Mouse (Mus musculus) cortical plate, adult 2 months (tissue): ENCODE measurements at regions not wholly inside any gene's neighbourhood (a gene's known extent, or its start where the extent isn't known, plus 50 kb on each side); places are given as distances from the start of the nearest gene placed in this dataset.
A peak's percentile ranks its signal among the peaks of the same experiment; 100 is the strongest.

ENCODE experiments used
- H3K27ac ChIP-seq: fragments of 200-500 bp; 2 replicates; pipeline ENCODE4 v1.5.1; 2012; ENCODE audit warnings: low read length, control low read depth, inconsistent platforms; ENCODE audit not compliant: insufficient read depth
- H3K4me1 ChIP-seq: fragments of 200-500 bp; 2 replicates; pipeline ENCODE4 v1.6.1; 2011; ENCODE audit warnings: low read length; ENCODE audit not compliant: control insufficient read depth, insufficient read depth
- H3K4me3 ChIP-seq: fragments of 200-500 bp; 2 replicates; pipeline ENCODE4 v1.5.1; 2011; ENCODE audit warnings: mild to moderate bottlenecking, low read length, control low read depth; ENCODE audit not compliant: insufficient read depth
- CTCF ChIP-seq: fragments of 200-500 bp; IDR thresholded peaks from 2 replicates; pipeline ENCODE4 v1.5.1; 2011; ENCODE audit warnings: mild to moderate bottlenecking, control low read depth, low read length; ENCODE audit not compliant: insufficient read depth; ENCODE audit errors: extremely low read depth
- POLR2A ChIP-seq: fragments of 200-500 bp; IDR thresholded peaks from 2 replicates; pipeline ENCODE4 v1.6.1; 2011; ENCODE audit warnings: mild to moderate bottlenecking, low read length, control low read depth; ENCODE audit not compliant: insufficient read depth; ENCODE audit errors: extremely low read depth

GRCm38 (mm10) chrX:58445624-58446323 is 423.3 kb downstream of the Zic3 start:
- H3K4me3 ChIP-seq, result no peak overlapping the region
- TF ChIP-seq POLR2A (no peak), CTCF (no peak)

DNA sequence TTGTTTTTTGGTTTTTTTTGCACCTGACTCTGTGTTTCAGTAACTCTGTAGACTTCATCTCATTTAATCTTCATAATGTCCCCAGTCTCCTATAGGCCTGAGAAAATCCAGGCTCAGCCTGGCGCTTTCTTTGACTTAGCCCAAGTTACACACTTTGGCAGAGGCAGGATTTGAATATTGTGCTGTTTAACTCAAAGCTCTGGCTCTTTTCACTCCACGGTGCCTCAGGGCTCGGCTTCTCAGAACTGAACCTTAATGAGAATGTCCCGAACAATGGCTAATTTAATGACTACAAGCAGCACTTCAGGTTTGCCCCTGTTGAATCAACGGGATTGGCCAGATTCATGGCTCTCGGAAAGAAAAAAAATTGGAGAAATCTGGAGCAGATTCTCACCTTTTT is 425.1 kb downstream of the Zic3 start:
- H3K4me1 ChIP-seq, result no peaks in the 10 kb centered on the region
- H3K4me3 ChIP-seq, result no peak overlapping the region
- TF ChIP-seq CTCF (no peak), POLR2A (no peak)
- no peak overlapping the region for H3K27ac ChIP-seq

More at GRCm38 (mm10) chrX:58445624-58446323, 423.3 kb downstream of the Zic3 start:
- Histone ChIP-seq H3K4me1 (no peaks in the 10 kb centered on the region), H3K27ac (no peak overlapping the region)

DNA sequence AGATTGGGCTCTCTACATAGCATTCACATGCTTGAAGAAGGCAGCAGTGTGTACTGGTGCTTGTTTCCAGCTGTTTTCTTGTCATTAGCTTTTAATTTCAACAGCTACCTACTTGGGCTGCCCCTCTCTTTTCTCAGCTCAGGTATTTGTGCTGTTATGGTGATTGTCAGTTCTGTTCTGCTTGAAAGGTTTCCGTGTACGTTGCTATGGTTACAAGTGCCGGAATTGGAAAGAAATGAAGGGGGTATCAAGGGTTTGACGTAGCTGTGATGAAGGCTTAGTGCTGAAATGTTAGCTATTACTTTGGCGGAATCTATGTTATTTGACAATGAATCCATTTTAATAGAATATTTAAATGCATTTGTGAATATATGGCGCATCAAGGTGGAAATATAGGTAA is 439.5 kb upstream of the 4930550L24Rik start:
- no peak overlapping the region for H3K4me3 ChIP-seq
- H3K4me1 ChIP-seq, result no peaks in the 10 kb centered on the region
- no peak for TF ChIP-seq CTCF
- TF ChIP-seq POLR2A, result no peak
- no peak overlapping the region for H3K27ac ChIP-seq

DNA sequence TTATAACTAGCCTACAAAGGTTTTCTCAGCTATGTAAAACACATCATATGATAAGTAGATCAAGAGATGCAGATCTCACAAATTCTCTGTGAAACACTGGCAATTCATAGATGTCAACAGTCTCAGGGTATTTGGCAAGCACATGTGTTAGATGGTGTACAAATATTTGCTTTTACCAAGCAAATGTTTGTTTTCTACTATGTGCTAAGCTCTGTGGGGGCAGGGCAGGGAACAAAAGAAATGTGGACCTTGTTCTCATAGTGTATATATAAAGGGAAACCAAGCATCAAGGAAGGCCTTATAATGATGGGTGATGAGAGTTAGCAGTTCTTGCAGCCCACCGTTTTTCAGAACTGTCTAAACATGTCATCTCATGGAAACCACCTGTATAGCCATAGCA is 438.2 kb upstream of the 4930550L24Rik start:
- Histone ChIP-seq H3K4me3 (no peak overlapping the region), H3K27ac (no peak overlapping the region), H3K4me1 (no peaks in the 10 kb centered on the region)
- no peak for TF ChIP-seq CTCF
- no peak for TF ChIP-seq POLR2A

- Histone ChIP-seq H3K27ac (no peak overlapping the region), H3K4me3 (no peak overlapping the region), H3K4me1 (no peaks in the 10 kb centered on the region)
- no peak for TF ChIP-seq POLR2A
- no peak for TF ChIP-seq CTCF
Measured at GRCm38 (mm10) chrX:58490861-58491260, 418.3 kb upstream of the 4930550L24Rik start.

- TF ChIP-seq POLR2A (no peak), CTCF (no peak)
Measured at GRCm38 (mm10) chrX:58503573-58503972, 405.6 kb upstream of the 4930550L24Rik start.

GRCm38 (mm10) chrX:58514925-58515324 is 394.2 kb upstream of the 4930550L24Rik start:
- TF ChIP-seq POLR2A (no peak), CTCF (0 out of 2 replicates have a peak, but pooled peaks have one; percentile 6)
- Histone ChIP-seq H3K27ac (no peak overlapping the region), H3K4me1 (no peaks in the 10 kb centered on the region), H3K4me3 (no peak overlapping the region)

More at GRCm38 (mm10) chrX:58503573-58503972, 405.6 kb upstream of the 4930550L24Rik start:
- H3K4me1 ChIP-seq, result no peaks in the 10 kb centered on the region
- no peak overlapping the region for H3K4me3 ChIP-seq
- H3K27ac ChIP-seq, result no peak overlapping the region
